Mouse (Mus musculus): ENCODE data around the gene Fgfr2.

DNA sequence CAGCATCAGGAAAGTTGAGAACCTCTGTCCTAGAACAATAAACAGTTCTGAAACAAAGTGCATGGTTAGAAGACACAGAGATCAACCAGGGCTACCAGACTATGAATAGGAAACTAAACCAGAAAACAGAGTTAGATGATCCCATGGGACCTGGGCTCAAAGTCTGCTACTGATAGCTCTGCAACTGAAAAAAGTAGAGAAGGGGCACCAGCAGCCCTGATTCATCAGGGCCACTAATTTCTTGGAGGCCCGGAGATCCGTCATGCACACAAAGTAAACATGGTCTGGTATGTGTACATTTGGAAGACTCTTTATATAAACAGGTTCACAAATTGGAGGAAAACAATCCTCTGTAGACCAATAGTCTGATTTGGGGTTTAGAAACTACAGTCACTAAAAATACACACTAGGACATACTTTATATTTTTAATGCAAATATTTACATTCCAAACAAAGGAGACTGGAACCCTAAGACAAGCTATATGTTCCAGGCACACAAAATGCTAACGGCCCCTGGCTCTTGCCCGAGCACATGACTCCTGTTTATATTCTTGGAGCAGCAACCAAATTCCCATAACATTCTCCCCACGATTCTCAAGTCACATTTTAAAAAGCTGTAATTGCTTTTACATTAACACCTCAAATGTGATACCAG lies 814.5 kb downstream of the Fgfr2 start:
- TF ChIP-seq CTCF (IDR thresholded peaks at IDR 0.05; ENCODE audit: borderline replicate concordance, extremely low read depth, insufficient read depth, insufficient read length) (no peak), POLR2A (IDR thresholded peaks at IDR 0.05; ENCODE audit: borderline replicate concordance, extremely low read depth, insufficient read depth, insufficient read length, poor library complexity, severe bottlenecking) (no peak)

Data from brain, embryonic 14.5 days (tissue).